Mouse (Mus musculus): ENCODE measurements around the gene Arhgef16.

DNA sequence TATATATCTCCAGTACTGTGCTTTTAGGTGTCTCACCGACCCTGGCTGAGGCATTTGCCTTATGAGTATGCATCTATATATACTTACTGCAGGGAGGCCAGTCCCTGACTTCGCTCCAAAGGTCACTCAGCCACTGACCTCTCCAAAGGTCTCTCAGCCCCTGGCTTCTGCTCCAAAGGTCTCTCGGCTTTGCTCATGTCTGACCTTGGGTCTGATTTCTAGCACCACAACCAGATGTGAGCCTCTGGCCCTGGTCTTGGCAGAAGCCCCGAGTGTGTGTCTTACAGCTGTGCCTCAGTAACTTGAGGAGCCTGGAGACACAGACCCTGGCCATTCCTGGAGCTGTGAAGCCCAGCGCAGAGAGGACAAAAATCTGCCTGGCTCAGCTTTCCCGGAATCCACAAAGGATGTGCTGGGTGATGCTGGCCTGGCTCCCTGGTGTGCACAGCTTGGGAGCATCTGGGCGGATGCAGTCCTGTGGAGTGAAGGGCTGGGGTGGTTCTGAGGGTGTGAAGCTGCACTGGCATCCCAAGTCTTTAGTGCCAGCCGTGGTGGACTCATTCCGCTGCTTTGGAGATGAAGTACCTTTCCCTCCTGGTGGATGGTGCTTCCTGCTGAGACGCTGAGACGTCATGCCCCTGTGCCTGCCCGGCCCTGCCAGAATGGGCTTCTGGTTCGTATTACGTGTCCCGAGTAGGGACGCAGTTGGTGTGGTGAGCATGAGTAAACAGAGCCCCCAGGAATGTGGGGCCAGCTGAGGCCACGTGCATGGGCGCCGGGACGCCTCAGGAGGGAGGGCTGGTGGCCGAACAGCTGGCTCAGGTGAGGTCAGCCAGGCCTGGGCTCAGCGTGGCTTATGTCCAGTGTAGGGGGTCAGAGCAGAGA lies 54.0 kb downstream of the Arhgef16 start:
- TF ChIP-seq MAX (IDR thresholded peaks at IDR 0.05; ENCODE audit: low read length) (no peak), CHD1 (IDR thresholded peaks at IDR 0.05; ENCODE audit: low read depth, low read length) (no peak), ZNF384 (IDR thresholded peaks at IDR 0.05; ENCODE audit: low read depth, low read length) (no peak), EP300 (IDR thresholded peaks at IDR 0.05; ENCODE audit: low read length) (no peak), ZC3H11A (IDR thresholded peaks at IDR 0.05; ENCODE audit: low read depth, low read length) (no peak), CHD2 (IDR thresholded peaks at IDR 0.05; ENCODE audit: low read length) (no peak), CTCF (conservative IDR thresholded peaks at IDR 0.05 in 1 of 2, IDR thresholded peaks at IDR 0.05 in 1 of 2; ENCODE audit: low read depth in 2 of 2, low read length in 2 of 2) (no peak), USF1 (IDR thresholded peaks at IDR 0.05; ENCODE audit: low read depth, low read length) (no peak), E2F4 (IDR thresholded peaks at IDR 0.05; ENCODE audit: insufficient replicate concordance, low read depth, low read length) (no peak), NELFE (IDR thresholded peaks at IDR 0.05; ENCODE audit: low read depth, low read length) (no peak), MEF2A (IDR thresholded peaks at IDR 0.05; ENCODE audit: borderline replicate concordance, low read depth, low read length) (no peak)
